In genomic region chr2:14055168-14055565, GRCm38 (mm10) we compare ENCODE assay signal across 8 mouse cellular contexts. TPM values are rescaled to one million over a fixed set of nuclear protein-coding genes. Genes with fewer than 3 reads are reported as not detected.
DNase-seq lines count a peak whose midpoint lies in the region; ATAC-seq and TF ChIP-seq lines count a peak whose summit lies in the region.

No protein-coding gene starts in this region.

- ATAC-seq in forebrain, embryonic 12.5 days (ENCODE audit: low FRiP score) = peak; percentile 94
- peak; percentile 90 for ATAC-seq in heart, postnatal 0 days (ENCODE audit: insufficient read depth, low read depth)

- no peaks in the 10 kb centered on the region for H3K79me2 ChIP-seq in macrophage (ENCODE audit: inconsistent target)

- under 1% methylated on average over 56 of the region's 58 CpGs for WGBS in forebrain, embryonic 12.5 days
- 0% methylated on average over 51 of the region's 58 CpGs for WGBS in heart, postnatal 0 days
- 0% methylated on average over 31 of the region's 58 CpGs for WGBS in macrophage (ENCODE audit: missing documents)

- peak overlapping the region; percentile 89 for H3K27ac ChIP-seq in forebrain, embryonic 12.5 days
- peak overlapping the region; percentile 96 for H3K27ac ChIP-seq in heart, postnatal 0 days (ENCODE audit: low read depth)
- H3K27ac ChIP-seq in macrophage = no peak overlapping the region

- H3K4me2 ChIP-seq in forebrain, embryonic 12.5 days = peak overlapping the region; percentile 73
- H3K4me2 ChIP-seq in heart, postnatal 0 days (ENCODE audit: low read depth, low read length) = peak overlapping the region; percentile 68

- H3K4me1 ChIP-seq in forebrain, embryonic 12.5 days = peaks cover 6% of the 10 kb centered on the region
- peaks cover 7% of the 10 kb centered on the region; the same call in 1 of the 2 replicates for H3K4me1 ChIP-seq in heart, postnatal 0 days (ENCODE audit: control insufficient read depth, insufficient read depth)

- H3K27me3 ChIP-seq in forebrain, embryonic 12.5 days = no peaks in the 10 kb centered on the region
- H3K27me3 ChIP-seq in heart, postnatal 0 days (ENCODE audit: control insufficient read depth, insufficient read depth, low read length) = no peaks in the 10 kb centered on the region

- H3K9me3 ChIP-seq in forebrain, embryonic 12.5 days = no peaks in the 10 kb centered on the region
- H3K9me3 ChIP-seq in heart, postnatal 0 days (replicated peaks; ENCODE audit: control insufficient read depth, low read length) = no peaks in the 10 kb centered on the region

- DNase-seq in ES-CJ7 (ENCODE audit: low read depth, low spot score) = peak; percentile 78
- peak; percentile 74 to 81 for DNase-seq in adrenal gland, postnatal 36 days
- peak; percentile 70 for DNase-seq in heart, postnatal 0 days (ENCODE audit: low spot score)
- peak; percentile 85 for DNase-seq in kidney, postnatal 14 days
- peak; percentile 43 to 56 for DNase-seq in right cerebral cortex, adult 2 months (ENCODE audit: low spot score in 2 of 2)
- no peak for DNase-seq in layer of hippocampus, adult 9-10 months (ENCODE audit: low spot score)

- peak overlapping the region; percentile 79 for H3K9ac ChIP-seq in forebrain, embryonic 12.5 days
- H3K9ac ChIP-seq in heart, postnatal 0 days (replicated peaks; ENCODE audit: low read depth, low read length) = peak overlapping the region; percentile 78

- peak overlapping the region; percentile 72 for H3K4me3 ChIP-seq in forebrain, embryonic 12.5 days (replicated peaks)
- H3K4me3 ChIP-seq in heart, postnatal 0 days (ENCODE audit: low read depth, low read length) = peak overlapping the region; percentile 77
- peak overlapping the region; percentile 31 for H3K4me3 ChIP-seq in macrophage (ENCODE audit: inconsistent target)

- H3K36me3 ChIP-seq in forebrain, embryonic 12.5 days (replicated peaks) = no peaks in the 10 kb centered on the region
- H3K36me3 ChIP-seq in heart, postnatal 0 days (replicated peaks; ENCODE audit: control insufficient read depth, insufficient read depth, low read length) = no peaks in the 10 kb centered on the region
- H3K36me3 ChIP-seq in macrophage (ENCODE audit: inconsistent target) = no peaks in the 10 kb centered on the region

- no peak for TF ChIP-seq CTCF in heart, postnatal 0 days (IDR thresholded peaks at IDR 0.05; ENCODE audit: low read depth)

- peak; percentile 74; the same call in 1 of the 2 replicates for TF ChIP-seq EP300 in heart, postnatal 0 days (IDR thresholded peaks at IDR 0.05; ENCODE audit: low read depth)

RNA-seq across cellular contexts. Expression of gene Hacd1, which starts 0.8 kb away (rescaled TPM):
- 10 to 100 TPM; 21.6 to 41.6 TPM for total RNA-seq in adrenal gland, postnatal 36 days (2021)
- polyA plus RNA-seq in forebrain, embryonic 12.5 days (2016; fragmentation: Nextera tagmentation; extraction: Ambion mirVana) = 32.0 and 35.6 TPM in 2 replicates
- 324 and 440 TPM in 2 replicates for total RNA-seq in heart, postnatal 0 days (2014; rRNA removed; ENCODE audit: low replicate concordance)
- 430 and 451 TPM in 2 replicates for polyA plus RNA-seq in heart, postnatal 0 days (2015; fragmentation: Nextera tagmentation; extraction: Ambion mirVana)
- 1 to 10 TPM in 7 of 26 experiments, under 1 TPM in 2, not detected in 17; 0.81 to 3.5 (median 1.2) TPM for total RNA-seq in macrophage (2018; cell fraction: chromatin; rRNA removed)
- 1 to 10 TPM; 2.0 to 7.0 (median 4.3) TPM for total RNA-seq in macrophage (2018; cell fraction: cytosol; rRNA removed)
- 1 to 10 TPM in 13 of 26 experiments, under 1 TPM in 7, not detected in 6; 0.75 to 7.7 (median 1.3) TPM for total RNA-seq in macrophage (2018; cell fraction: nucleus; rRNA removed)
- 2.9 to 14.4 TPM (median 5.1 TPM) in 3 replicates for polyA plus RNA-seq in macrophage (2018)

RNA-seq across cellular contexts. Expression of gene Stam, which starts 18.7 kb away (rescaled TPM):
- 10 to 100 TPM; 49.1 to 59.1 TPM for total RNA-seq in adrenal gland, postnatal 36 days (2021)
- polyA plus RNA-seq in forebrain, embryonic 12.5 days (2016; fragmentation: Nextera tagmentation; extraction: Ambion mirVana) = 97.8 and 111 TPM in 2 replicates
- total RNA-seq in heart, postnatal 0 days (2014; rRNA removed; ENCODE audit: low replicate concordance) = 27.7 and 42.7 TPM in 2 replicates
- polyA plus RNA-seq in heart, postnatal 0 days (2015; fragmentation: Nextera tagmentation; extraction: Ambion mirVana) = 29.9 and 30.7 TPM in 2 replicates
- total RNA-seq in macrophage (2018; cell fraction: chromatin; rRNA removed) = 100 to 1,000 TPM in 21 of 26 experiments, 10 to 100 TPM in 5; 43.1 to 166 (median 123) TPM
- total RNA-seq in macrophage (2018; cell fraction: cytosol; rRNA removed) = 10 to 100 TPM in 25 of 26 experiments, 1 to 10 TPM in 1; 10.0 to 24.4 (median 19.0) TPM
- 10 to 100 TPM; 17.5 to 83.6 (median 53.7) TPM for total RNA-seq in macrophage (2018; cell fraction: nucleus; rRNA removed)
- polyA plus RNA-seq in macrophage (2018) = 13.5 to 22.9 TPM (median 17.2 TPM) in 3 replicates

Comparison
In these comparisons a context has a peak if more than half of its experiments do, and no peak if none do; other contexts are left out.
1. RNA of gene Hacd1, which starts 0.8 kb away (polyA plus RNA-seq): 430 to 451 TPM in heart, postnatal 0 days; 32.0 to 35.6 TPM in forebrain, embryonic 12.5 days and 2.9 to 14.4 TPM in macrophage; every median in the first group is over 10 times any median in the second.
2. Peak in every context shown above with its lines, with median percentiles within 50 percentile points of each other: H3K4me3 ChIP-seq.